Mouse (Mus musculus): ENCODE measurements around the gene Tanc1. TPM values are rescaled to one million over a fixed set of nuclear protein-coding genes. Genes with fewer than 3 reads are reported as not detected.

Gene Tanc1
- polyA plus RNA-seq, 1 experiment from 2014 or later = 58.3 TPM

DNA sequence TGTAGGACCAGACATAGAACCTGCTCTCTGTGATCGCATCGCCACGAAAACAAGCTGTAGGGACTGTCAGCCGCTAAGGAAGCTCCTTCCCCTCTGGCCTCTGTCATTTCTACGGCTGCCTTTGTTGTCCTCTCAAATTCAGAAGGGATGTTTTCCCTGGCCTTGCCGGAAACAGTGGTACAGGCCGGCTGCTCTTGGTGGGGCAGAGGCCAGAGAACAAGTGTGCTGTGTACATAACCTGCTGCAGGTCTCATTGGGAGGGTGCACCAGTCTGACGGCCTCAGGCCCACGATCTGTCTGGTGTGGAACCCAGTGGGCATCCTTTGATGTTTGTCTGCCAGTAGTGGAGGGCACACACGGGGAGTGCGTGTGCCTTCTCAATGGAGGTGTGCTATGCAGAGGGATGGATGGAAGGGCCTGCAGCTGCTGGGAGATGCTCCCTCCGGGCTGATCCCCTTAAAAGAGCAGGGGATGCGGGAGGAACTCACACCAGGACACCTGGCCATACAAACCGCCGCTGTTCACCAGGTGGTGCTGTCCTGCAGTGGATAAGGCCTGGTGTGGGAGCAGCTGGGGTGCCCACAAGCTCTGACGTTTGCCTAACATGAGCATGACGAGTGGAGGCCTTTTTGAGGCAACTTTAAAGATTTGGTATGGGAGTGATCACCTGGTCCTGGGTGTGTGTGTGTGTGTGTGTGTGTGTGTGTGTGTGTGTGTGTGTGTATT, 63.6 kb downstream of the Tanc1 start:
- Histone ChIP-seq H3K4me2 (no peak overlapping the region), H3K4me3 (replicated peaks) (no peak overlapping the region), H3K27ac (peak overlapping the region; percentile 91), H3K27me3 (no peaks in the 10 kb centered on the region), H3K36me3 (no peaks in the 10 kb centered on the region), H3K4me1 (peaks cover 94% of the 10 kb centered on the region), H3K9ac (no peak overlapping the region), H3K9me3 (replicated peaks) (no peaks in the 10 kb centered on the region)
- 24% methylated on average over 17 of the region's 17 CpGs for WGBS
- ATAC-seq (replicated peaks; ENCODE audit: low FRiP score) = no peak

DNA sequence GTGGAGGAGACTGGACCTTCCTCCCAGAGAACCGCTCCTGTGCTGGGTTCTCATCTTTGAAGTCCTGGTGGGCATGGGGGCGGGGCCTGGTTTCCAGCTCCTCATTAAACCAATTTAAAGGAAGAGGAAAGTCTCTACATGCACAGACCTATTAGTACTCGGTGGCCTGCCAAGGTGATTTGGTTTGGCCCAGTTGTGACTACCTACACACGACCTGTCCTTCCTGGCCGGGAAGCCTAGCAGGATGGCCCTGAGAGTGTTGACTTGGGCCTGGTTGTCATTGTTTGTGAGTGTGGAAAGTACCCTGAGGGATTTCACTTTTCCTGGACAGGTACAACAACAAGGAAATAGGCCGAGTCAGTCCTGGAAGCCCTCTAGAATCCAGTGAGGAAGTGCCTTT, 64.2 kb downstream of the Tanc1 start:
- Histone ChIP-seq H3K27ac (peak overlapping the region; percentile 91), H3K4me3 (replicated peaks) (no peak overlapping the region), H3K4me1 (peaks cover 92% of the 10 kb centered on the region), H3K27me3 (no peaks in the 10 kb centered on the region), H3K9me3 (replicated peaks) (no peaks in the 10 kb centered on the region), H3K9ac (no peak overlapping the region), H3K36me3 (no peaks in the 10 kb centered on the region), H3K4me2 (no peak overlapping the region)
- WGBS = 54% methylated on average over 6 of the region's 6 CpGs
- ATAC-seq (replicated peaks; ENCODE audit: low FRiP score) = no peak

DNA sequence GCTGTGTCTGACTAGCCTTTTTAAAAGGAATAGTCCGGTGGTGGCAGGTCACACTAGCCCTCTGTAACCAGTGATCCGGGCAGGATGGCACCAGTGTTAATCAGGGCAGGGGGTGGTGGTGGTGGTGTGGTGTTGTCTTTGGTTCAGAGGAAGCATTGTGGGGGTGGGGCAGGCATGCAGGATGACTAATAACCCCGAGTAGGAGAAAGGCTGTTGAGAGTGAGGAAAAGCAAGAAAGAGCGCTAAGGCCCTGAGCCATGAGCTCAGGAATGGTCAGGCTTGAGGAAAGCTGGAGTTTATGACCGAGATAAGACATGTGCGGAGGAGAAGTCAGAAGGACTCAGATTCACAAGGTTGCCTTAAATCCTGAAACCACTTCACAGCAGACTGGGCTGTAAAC, 64.6 kb downstream of the Tanc1 start:
- Histone ChIP-seq H3K4me1 (peaks cover 88% of the 10 kb centered on the region), H3K9ac (no peak overlapping the region), H3K4me2 (0 out of 2 replicates have a peak overlapping the region, but pooled peaks have one; percentile 4), H3K4me3 (replicated peaks) (no peak overlapping the region), H3K27me3 (no peaks in the 10 kb centered on the region), H3K36me3 (no peaks in the 10 kb centered on the region), H3K9me3 (replicated peaks) (no peaks in the 10 kb centered on the region), H3K27ac (peak overlapping the region; percentile 91)
- peak; percentile 52 for ATAC-seq (replicated peaks; ENCODE audit: low FRiP score)
- WGBS = 10% methylated on average over 6 of the region's 6 CpGs

DNA sequence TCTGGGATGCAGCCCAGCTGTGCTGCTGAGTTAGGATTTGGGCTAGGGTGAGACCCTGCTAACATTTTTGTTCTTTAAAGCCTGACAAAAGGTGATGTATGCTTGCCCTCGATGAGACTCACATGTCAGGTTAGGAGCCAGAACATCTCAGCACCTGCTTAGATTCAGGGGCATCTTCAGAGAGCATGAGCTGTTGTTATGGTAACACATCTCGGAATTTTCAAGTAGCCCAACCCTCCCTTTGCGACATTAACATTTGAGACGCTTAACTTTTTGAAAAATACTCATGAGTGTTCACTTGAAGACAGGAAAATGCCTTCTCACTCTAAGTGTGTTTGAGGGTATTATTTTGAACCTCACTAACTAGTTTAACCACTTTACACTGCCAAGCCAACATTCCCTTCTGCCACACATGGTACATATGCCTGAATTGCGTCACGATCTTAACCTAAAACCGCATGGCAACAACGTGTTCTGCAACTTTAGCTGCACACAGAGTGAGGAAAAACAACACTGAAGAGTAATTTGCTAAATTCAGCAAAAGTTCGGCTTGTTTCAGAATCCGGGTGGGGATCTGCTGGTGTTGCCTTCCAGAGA, 67.7 kb downstream of the Tanc1 start:
- H3K27me3 ChIP-seq = no peaks in the 10 kb centered on the region
- WGBS = 84% methylated on average over 10 of the region's 10 CpGs
- ATAC-seq (replicated peaks; ENCODE audit: low FRiP score) = no peak
- no peak overlapping the region for H3K4me3 ChIP-seq (replicated peaks)
- no peak overlapping the region for H3K27ac ChIP-seq
- no peaks in the 10 kb centered on the region for H3K36me3 ChIP-seq
- H3K9me3 ChIP-seq (replicated peaks) = no peaks in the 10 kb centered on the region
- H3K4me2 ChIP-seq = no peak overlapping the region
- H3K4me1 ChIP-seq = peaks cover 81% of the 10 kb centered on the region
- H3K9ac ChIP-seq = no peak overlapping the region

DNA sequence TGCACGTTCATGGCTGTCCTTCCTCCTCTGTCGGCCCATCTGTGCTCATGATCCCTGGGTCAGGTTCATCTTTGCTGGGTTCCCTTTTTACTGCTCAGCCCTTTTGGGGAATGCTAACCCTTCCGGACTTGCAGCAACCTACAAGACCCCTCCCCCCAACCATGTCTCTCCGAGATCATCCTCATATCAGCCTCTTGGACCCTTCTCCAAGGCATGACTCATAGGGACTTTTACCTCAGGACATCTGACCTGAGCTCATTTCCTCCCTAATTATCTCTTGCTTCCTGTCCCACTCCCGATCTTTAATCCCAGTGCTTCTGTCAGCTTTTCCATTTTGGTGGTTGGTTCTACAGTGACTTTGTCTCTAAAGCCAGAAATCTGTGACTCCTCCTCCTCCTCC, 68.9 kb downstream of the Tanc1 start:
- WGBS = 65% methylated on average over 5 of the region's 5 CpGs
- Histone ChIP-seq H3K27me3 (no peaks in the 10 kb centered on the region), H3K4me2 (no peak overlapping the region), H3K27ac (no peak overlapping the region), H3K9ac (no peak overlapping the region), H3K4me1 (peaks cover 77% of the 10 kb centered on the region), H3K36me3 (no peaks in the 10 kb centered on the region), H3K9me3 (replicated peaks) (no peaks in the 10 kb centered on the region), H3K4me3 (replicated peaks) (no peak overlapping the region)
- no peak for ATAC-seq (replicated peaks; ENCODE audit: low FRiP score)

DNA sequence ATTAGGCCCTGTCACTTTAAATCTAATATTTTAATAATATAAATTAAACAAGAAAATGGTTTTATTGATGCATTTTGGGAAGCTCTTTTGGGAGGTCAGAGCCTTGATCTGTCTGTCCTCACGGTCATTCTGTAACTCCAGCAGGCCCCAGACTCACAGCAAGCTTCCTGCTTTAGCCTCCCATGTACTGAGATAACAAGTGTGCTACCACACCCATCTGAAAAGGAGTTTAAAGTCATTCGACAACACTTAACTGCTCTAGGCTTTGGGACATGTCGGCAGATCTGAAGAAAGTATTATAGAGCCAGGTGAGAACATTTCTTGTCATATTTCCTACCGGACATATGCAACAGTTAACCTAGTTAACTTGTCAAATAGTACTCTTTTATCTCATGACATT, 69.3 kb downstream of the Tanc1 start:
- Histone ChIP-seq H3K9ac (no peak overlapping the region), H3K4me2 (no peak overlapping the region), H3K27me3 (no peaks in the 10 kb centered on the region), H3K4me1 (peaks cover 73% of the 10 kb centered on the region), H3K9me3 (replicated peaks) (no peaks in the 10 kb centered on the region), H3K27ac (no peak overlapping the region), H3K4me3 (replicated peaks) (no peak overlapping the region), H3K36me3 (no peaks in the 10 kb centered on the region)
- WGBS = 85% methylated on average over 4 of the region's 4 CpGs
- no peak for ATAC-seq (replicated peaks; ENCODE audit: low FRiP score)

DNA sequence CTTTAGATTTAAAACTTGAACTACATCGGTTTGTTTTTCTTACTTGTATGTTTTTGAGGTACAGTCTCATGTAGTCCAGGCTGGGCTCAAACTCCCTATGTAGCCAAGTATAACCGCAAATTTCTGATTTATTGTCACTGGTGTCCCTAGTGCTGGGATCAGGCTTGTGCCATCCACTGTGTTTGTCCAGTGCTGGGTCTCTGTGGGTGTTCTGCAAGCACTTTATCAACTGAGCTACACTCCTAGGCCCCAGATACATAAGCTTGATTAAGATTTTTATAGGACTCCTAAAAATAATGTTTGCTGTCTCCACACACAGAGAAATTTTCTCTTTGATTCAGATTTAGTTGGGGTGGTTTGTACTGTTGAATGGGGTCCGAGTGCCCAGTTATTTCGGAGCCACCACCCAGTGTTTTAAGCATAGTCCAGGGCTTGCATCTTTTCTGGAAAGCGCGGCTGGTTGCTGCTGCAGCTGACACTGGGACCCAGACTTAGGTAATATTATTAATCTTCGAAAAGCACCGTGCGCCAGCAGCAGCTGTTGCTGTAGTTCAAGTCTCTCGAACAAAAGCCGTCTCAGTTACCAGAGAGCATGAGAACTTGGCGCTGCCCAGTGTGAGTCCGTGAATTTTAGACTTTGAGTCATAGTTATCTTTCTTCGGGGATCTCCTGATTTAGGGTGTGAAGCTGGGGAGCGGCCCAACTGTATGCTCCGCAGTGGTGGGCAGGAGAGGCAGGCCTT, 73.2 kb downstream of the Tanc1 start:
- WGBS = 73% methylated on average over 16 of the region's 16 CpGs
- Histone ChIP-seq H3K9me3 (replicated peaks) (no peaks in the 10 kb centered on the region), H3K27ac (peak overlapping the region; percentile 18; the same call in 1 of the 2 replicates), H3K4me1 (peaks cover 53% of the 10 kb centered on the region), H3K9ac (no peak overlapping the region), H3K27me3 (no peaks in the 10 kb centered on the region), H3K36me3 (no peaks in the 10 kb centered on the region), H3K4me3 (replicated peaks) (no peak overlapping the region), H3K4me2 (no peak overlapping the region)
- ATAC-seq (replicated peaks; ENCODE audit: low FRiP score) = no peak

DNA sequence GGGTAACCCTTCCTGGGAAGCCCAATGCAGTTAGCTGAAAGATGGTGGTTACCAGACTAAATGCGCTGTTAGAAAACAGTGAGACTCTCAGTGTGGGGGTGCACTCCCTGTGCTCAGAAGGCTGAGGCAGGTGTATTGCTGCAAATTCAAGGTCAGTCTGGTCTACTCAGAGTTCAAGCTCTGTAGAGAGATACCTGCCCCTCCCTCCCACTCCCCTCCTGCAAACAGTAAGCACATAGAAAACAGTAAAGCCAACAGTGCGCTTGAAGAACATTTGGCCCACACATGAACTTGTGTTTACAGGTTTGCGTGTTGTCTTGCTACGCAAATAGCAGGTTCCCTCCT, 73.7 kb downstream of the Tanc1 start:
- no peaks in the 10 kb centered on the region for H3K9me3 ChIP-seq (replicated peaks)
- H3K36me3 ChIP-seq = no peaks in the 10 kb centered on the region
- H3K27ac ChIP-seq = peak overlapping the region; percentile 18; the same call in 1 of the 2 replicates
- no peak overlapping the region for H3K4me2 ChIP-seq
- H3K27me3 ChIP-seq = no peaks in the 10 kb centered on the region
- H3K4me3 ChIP-seq (replicated peaks) = no peak overlapping the region
- ATAC-seq (replicated peaks; ENCODE audit: low FRiP score) = no peak
- H3K4me1 ChIP-seq = peaks cover 53% of the 10 kb centered on the region
- 95% methylated on average over 4 of the region's 4 CpGs for WGBS
- no peak overlapping the region for H3K9ac ChIP-seq

DNA sequence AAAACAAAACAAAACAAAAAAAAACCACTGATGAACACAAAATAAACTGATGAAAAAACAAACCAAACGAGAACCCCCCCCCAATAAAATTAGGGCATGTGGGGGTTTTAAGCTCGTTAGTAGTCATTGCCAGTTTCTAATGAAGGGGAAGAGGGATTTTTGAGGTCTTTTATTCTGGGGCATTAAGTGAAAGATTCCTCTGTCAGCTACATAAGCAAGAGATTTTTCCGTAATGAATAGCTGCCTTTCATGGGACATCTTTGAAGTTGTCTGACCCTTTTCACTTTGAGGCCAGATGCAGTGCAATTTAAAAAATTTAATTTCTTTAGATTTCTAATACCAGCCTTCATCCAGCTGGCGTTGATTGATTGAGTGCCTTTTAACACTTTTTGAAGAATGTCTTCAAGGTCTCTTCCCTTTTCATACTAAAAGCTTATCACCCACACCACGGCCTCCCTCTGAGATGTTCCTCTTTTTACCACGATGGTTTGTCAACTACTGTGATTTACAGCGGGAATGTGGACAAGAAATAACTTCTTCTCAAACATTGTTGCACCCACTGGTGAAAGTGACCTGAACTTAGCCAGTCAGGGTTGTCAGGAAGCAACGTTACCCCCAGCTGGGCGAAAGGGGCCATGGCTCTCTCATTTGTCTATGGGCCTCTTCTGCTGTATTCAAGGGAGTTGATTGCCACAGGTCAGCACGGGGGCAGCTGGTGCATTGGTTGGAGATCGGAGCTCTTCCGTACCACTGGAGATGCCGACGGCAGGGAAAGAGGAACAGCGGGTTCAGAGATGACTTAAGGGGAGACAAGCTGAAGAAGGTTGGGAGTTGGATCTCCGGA, 76.6 kb downstream of the Tanc1 start:
- WGBS = 63% methylated on average over 16 of the region's 16 CpGs
- ATAC-seq (replicated peaks; ENCODE audit: low FRiP score) = no peak

DNA sequence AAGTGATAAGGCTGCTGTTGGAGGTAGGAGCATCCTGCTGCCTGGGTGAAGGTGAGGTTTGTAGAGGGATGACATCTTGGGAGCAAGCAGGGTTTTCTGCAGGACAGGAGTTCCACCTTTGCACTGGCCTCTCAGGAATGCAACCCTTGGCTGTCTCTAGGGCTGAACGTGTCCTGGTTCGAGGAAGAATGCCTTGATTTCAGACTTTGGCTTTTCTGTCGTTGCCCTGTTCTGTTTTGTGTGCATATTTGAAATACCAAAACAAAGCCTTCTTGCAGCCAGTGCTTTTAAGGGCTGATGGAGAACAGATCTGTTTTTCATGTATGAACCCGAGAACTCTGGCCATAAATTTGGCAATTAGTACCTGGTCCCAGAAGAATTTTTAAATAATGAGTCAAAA, 79.3 kb downstream of the Tanc1 start:
- 37% methylated on average over 4 of the region's 4 CpGs for WGBS
- no peak overlapping the region for H3K9ac ChIP-seq

More for the DNA sequence above, 76.6 kb downstream of the Tanc1 start:
- no peak overlapping the region for H3K9ac ChIP-seq
- no peak overlapping the region for H3K4me2 ChIP-seq
- H3K4me3 ChIP-seq (replicated peaks) = no peak overlapping the region
- no peaks in the 10 kb centered on the region for H3K36me3 ChIP-seq
- H3K27ac ChIP-seq = no peak overlapping the region
- peaks cover 46% of the 10 kb centered on the region for H3K4me1 ChIP-seq
- no peaks in the 10 kb centered on the region for H3K9me3 ChIP-seq (replicated peaks)
- H3K27me3 ChIP-seq = no peaks in the 10 kb centered on the region

DNA sequence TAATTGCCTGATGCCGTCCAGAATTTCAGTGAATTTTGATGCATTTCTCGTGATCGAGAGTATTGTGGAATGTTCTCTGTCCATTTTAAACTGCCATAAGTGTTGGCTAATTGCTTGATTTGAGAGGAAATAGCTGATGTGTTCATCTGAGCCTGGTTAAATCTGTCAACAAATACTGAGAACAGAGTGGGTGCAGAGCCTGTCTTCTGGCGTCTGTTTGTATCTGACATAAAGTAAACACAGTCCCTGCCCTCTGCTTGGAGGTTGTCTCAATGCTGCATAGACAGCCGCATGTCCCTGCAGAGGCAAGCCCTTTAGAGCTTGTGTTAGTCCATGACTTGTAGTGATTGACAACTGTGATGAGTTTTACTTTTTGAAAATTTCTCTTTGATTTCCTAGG, 81.6 kb downstream of the Tanc1 start:
- Histone ChIP-seq H3K9ac (no peak overlapping the region), H3K4me1 (peaks cover 48% of the 10 kb centered on the region), H3K27ac (no peak overlapping the region), H3K9me3 (replicated peaks) (no peaks in the 10 kb centered on the region), H3K36me3 (no peaks in the 10 kb centered on the region), H3K4me3 (replicated peaks) (no peak overlapping the region), H3K27me3 (no peaks in the 10 kb centered on the region), H3K4me2 (no peak overlapping the region)
- 63% methylated on average over 5 of the region's 5 CpGs for WGBS
- no peak for ATAC-seq (replicated peaks; ENCODE audit: low FRiP score)

More for the DNA sequence above, 79.3 kb downstream of the Tanc1 start:
- no peaks in the 10 kb centered on the region for H3K36me3 ChIP-seq
- H3K4me2 ChIP-seq = no peak overlapping the region
- H3K27me3 ChIP-seq = no peaks in the 10 kb centered on the region
- H3K9me3 ChIP-seq (replicated peaks) = no peaks in the 10 kb centered on the region
- H3K4me3 ChIP-seq (replicated peaks) = no peak overlapping the region
- peak overlapping the region; percentile 30 for H3K27ac ChIP-seq
- ATAC-seq (replicated peaks; ENCODE audit: low FRiP score) = 0 out of 2 replicates have a peak, but pooled peaks have one; percentile 25
- peaks cover 28% of the 10 kb centered on the region for H3K4me1 ChIP-seq

All from kidney, embryonic 15.5 days (tissue).